Mouse (Mus musculus) adrenal gland, postnatal 4 days (tissue): Measurements from ENCODE around the gene Hspa1b. TPM values are rescaled to one million over a fixed set of nuclear protein-coding genes. Genes with fewer than 3 reads are reported as not detected.

Source experiments
- DNase-seq, 2 experiments: peaks; one replicate each; pipeline ENCODE4 v3.0.0; 2021 to 2022; ENCODE audit warnings: low spot score in 2 of 2, mixed read lengths in 2 of 2
- total RNA-seq, 2 experiments: library from RNA; stranded (reverse); gene quantifications; 2 replicates each; pipeline ENCODE4 v1.2.3; 2021

Hspa1b gene
- total RNA-seq, 2 experiments from 2014 or later, result 26.9 to 33.2 TPM

- no peak for DNase-seq
Measured at GRCm38 (mm10) chr17:34934031-34934430, 25.0 kb downstream of the Hspa1b start.

- no peak for DNase-seq
Measured at GRCm38 (mm10) chr17:34932287-34932686, 26.8 kb downstream of the Hspa1b start.

- no peak for DNase-seq
Measured at GRCm38 (mm10) chr17:34931735-34932098, 27.3 kb downstream of the Hspa1b start.

GRCm38 (mm10) chr17:34931061-34931734 is 27.8 kb downstream of the Hspa1b start, which contains the start of gene Neu1:
TSS of gene Neu1 (plus strand) at chr17:34931253.
- peak; percentile 89 to 96 for DNase-seq

- no peak for DNase-seq
Measured at GRCm38 (mm10) chr17:34928841-34929240, 30.2 kb downstream of the Hspa1b start.

- DNase-seq, result no peak
Measured at GRCm38 (mm10) chr17:34927306-34928019, 31.6 kb downstream of the Hspa1b start.

- no peak for DNase-seq
Measured at GRCm38 (mm10) chr17:34924258-34924657, 34.8 kb downstream of the Hspa1b start.

GRCm38 (mm10) chr17:34922939-34923338 is 36.1 kb downstream of the Hspa1b start:
- no peak for DNase-seq

- no peak for DNase-seq
Measured at GRCm38 (mm10) chr17:34917188-34917587, 41.9 kb downstream of the Hspa1b start.

- no peak for DNase-seq
Measured at GRCm38 (mm10) chr17:34916316-34916715, 42.7 kb downstream of the Hspa1b start.

GRCm38 (mm10) chr17:34915410-34915831 is 43.6 kb downstream of the Hspa1b start:
- DNase-seq, result no peak

- no peak for DNase-seq
Measured at GRCm38 (mm10) chr17:34913930-34914665, 44.9 kb downstream of the Hspa1b start, which contains the start of gene Slc44a4. TSS of gene Slc44a4 (plus strand) at chr17:34914466.

GRCm38 (mm10) chr17:34911945-34912351 is 47.1 kb downstream of the Hspa1b start:
- peak in 1 of 2 experiments; percentile 64 for DNase-seq

GRCm38 (mm10) chr17:34910982-34911381 is 48.1 kb downstream of the Hspa1b start:
- no peak for DNase-seq

Other genes starting within 250 kb of the Hspa1b start
- 100 to 1,000 TPM; 105 to 151 TPM for gene C4b, start 215.4 kb downstream of the Hspa1b start, total RNA-seq
- 1,000 to 10,000 TPM; 3,967 to 4,457 TPM for gene Cyp21a1, start 154.7 kb downstream of the Hspa1b start, total RNA-seq
- gene Stk19, start 122.3 kb downstream of the Hspa1b start, total RNA-seq, result 10 to 100 TPM; 49.1 to 49.5 TPM
- gene Dxo, start 122.2 kb downstream of the Hspa1b start, total RNA-seq, result 10 to 100 TPM; 72.5 to 73.2 TPM
- gene Skiv2l, start 109.0 kb downstream of the Hspa1b start, total RNA-seq, result 10 to 100 TPM; 70.9 to 80.2 TPM
- gene Nelfe, start 108.8 kb downstream of the Hspa1b start, total RNA-seq, result 10 to 100 TPM; 58.2 to 60.6 TPM
- 100 to 1,000 TPM in 1 of 2 experiments, 10 to 100 TPM in 1; 18.7 to 137 TPM for gene Cfb, start 96.7 kb downstream of the Hspa1b start, total RNA-seq
- gene Zbtb12, start 79.8 kb downstream of the Hspa1b start, total RNA-seq, result 10 to 100 TPM; 23.6 to 26.2 TPM
- gene Gm20547, start 77.2 kb downstream of the Hspa1b start, total RNA-seq, result not detected
- gene C2, start 61.0 kb downstream of the Hspa1b start, total RNA-seq, result 10 to 100 TPM; 39.5 to 50.3 TPM
- 100 to 1,000 TPM; 214 to 215 TPM for gene Ehmt2, start 60.8 kb downstream of the Hspa1b start, total RNA-seq
- gene Slc44a4, start 44.8 kb downstream of the Hspa1b start, total RNA-seq, result 1 to 10 TPM in 1 of 2 experiments, under 1 TPM in 1; 0.93 to 3.8 TPM
- 10 to 100 TPM; 22.0 to 25.2 TPM for gene Neu1, start 28.0 kb downstream of the Hspa1b start, total RNA-seq
- gene Gm20481, start 10.7 kb upstream of the Hspa1b start, total RNA-seq, result not detected
- gene Hspa1a, start 12.9 kb upstream of the Hspa1b start, total RNA-seq, result 10 to 100 TPM; 12.6 to 14.5 TPM
- gene Hspa1l, start 13.5 kb upstream of the Hspa1b start, total RNA-seq, result 1 to 10 TPM in 1 of 2 experiments, under 1 TPM in 1; 0.39 to 1.3 TPM
- gene Lsm2, start 22.6 kb upstream of the Hspa1b start, total RNA-seq, result 10 to 100 TPM; 50.5 to 54.8 TPM
- gene Vars, start 41.7 kb upstream of the Hspa1b start, total RNA-seq, result 10 to 100 TPM; 77.9 to 89.1 TPM
- gene Vwa7, start 57.3 kb upstream of the Hspa1b start, total RNA-seq, result 1 to 10 TPM; 1.2 to 1.5 TPM
- gene Sapcd1, start 68.8 kb upstream of the Hspa1b start, total RNA-seq, result 1 to 10 TPM; 3.8 to 4.1 TPM
- gene Msh5, start 87.5 kb upstream of the Hspa1b start, total RNA-seq, result 10 to 100 TPM in 1 of 2 experiments, 1 to 10 TPM in 1; 8.2 to 11.0 TPM
- 100 to 1,000 TPM; 137 to 146 TPM for gene Clic1, start 90.7 kb upstream of the Hspa1b start, total RNA-seq
- 10 to 100 TPM; 55.1 to 67.4 TPM for gene Ddah2, start 99.8 kb upstream of the Hspa1b start, total RNA-seq
- under 1 TPM; 0.31 to 0.34 TPM for gene Ly6g6c, start 106.2 kb upstream of the Hspa1b start, total RNA-seq
- gene Mpig6b, start 106.9 kb upstream of the Hspa1b start, total RNA-seq, result under 1 TPM; 0.22 to 0.90 TPM
- not detected for gene Ly6g6e, start 117.7 kb upstream of the Hspa1b start, total RNA-seq
- gene Ly6g6d, start 118.8 kb upstream of the Hspa1b start, total RNA-seq, result 1 to 10 TPM; 2.0 to 2.4 TPM
- not detected for gene Ly6g6f, start 126.4 kb upstream of the Hspa1b start, total RNA-seq
- 10 to 100 TPM; 92.8 to 96.8 TPM for gene Abhd16a, start 130.0 kb upstream of the Hspa1b start, total RNA-seq
- gene Ly6g5c, start 149.0 kb upstream of the Hspa1b start, total RNA-seq, result not detected
- gene Ly6g5b, start 156.2 kb upstream of the Hspa1b start, total RNA-seq, result 1 to 10 TPM in 1 of 2 experiments, under 1 TPM in 1; 0.62 to 1.4 TPM
- gene Gpank1, start 162.2 kb upstream of the Hspa1b start, total RNA-seq, result 10 to 100 TPM; 14.7 TPM
- gene Csnk2b, start 162.8 kb upstream of the Hspa1b start, total RNA-seq, result 100 to 1,000 TPM; 199 to 211 TPM
- 10 to 100 TPM; 29.0 to 30.9 TPM for gene D17H6S53E, start 167.1 kb upstream of the Hspa1b start, total RNA-seq
- 10 to 100 TPM in 1 of 2 experiments, 1 to 10 TPM in 1; 6.9 to 54.4 TPM for gene Apom, start 172.8 kb upstream of the Hspa1b start, total RNA-seq
- 100 to 1,000 TPM; 425 to 435 TPM for gene Bag6, start 175.9 kb upstream of the Hspa1b start, total RNA-seq
- gene Prrc2a, start 205.7 kb upstream of the Hspa1b start, total RNA-seq, result 100 to 1,000 TPM; 264 to 295 TPM
- 10 to 100 TPM in 1 of 2 experiments, 1 to 10 TPM in 1; 9.8 to 10.6 TPM for gene Aif1, start 216.8 kb upstream of the Hspa1b start, total RNA-seq
- 10 to 100 TPM; 11.0 to 13.5 TPM for gene Lst1, start 229.2 kb upstream of the Hspa1b start, total RNA-seq
- gene Ltb, start 235.2 kb upstream of the Hspa1b start, total RNA-seq, result 1 to 10 TPM; 6.6 to 9.3 TPM
- gene Tnf, start 242.8 kb upstream of the Hspa1b start, total RNA-seq, result under 1 TPM; 0.42 to 0.76 TPM
- under 1 TPM; 0.73 to 0.78 TPM for gene Lta, start 246.1 kb upstream of the Hspa1b start, total RNA-seq